Comparison of ENCODE assay signal across 9 mouse cellular contexts in the genomic region with DNA sequence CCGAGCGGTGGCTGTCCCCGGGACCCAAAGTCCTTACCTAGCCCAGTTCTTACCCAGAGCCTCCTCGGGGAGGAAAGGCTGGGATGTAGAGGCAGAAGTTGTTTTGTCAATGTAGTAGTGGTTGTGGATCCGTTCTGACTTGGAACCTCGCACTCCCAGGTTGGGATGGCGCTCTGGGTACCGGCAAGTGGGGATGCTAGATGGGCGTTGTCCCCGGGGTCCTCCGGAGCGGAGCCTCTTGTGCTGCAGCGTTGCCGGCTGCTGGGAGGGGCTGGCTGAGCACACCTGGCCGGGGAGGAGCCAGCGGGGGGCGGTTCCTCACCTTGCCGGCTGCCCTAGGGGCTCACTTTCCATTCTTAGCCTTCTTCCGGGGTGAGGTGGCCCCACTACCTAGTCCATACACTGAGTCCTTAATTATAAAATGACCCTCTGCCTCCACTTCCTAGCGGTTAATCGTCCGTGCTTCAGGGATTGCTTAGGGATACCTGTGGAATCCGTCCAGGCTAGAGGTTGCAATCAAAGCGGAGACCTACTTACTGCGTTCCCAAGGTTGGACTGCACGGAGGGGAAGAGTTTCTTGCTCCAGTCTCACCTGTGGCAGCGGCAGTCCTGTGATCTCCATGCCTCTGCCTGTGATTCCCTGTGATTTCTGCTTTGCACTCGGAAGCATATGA. TPM values are rescaled to one million over a fixed set of nuclear protein-coding genes. Genes with fewer than 3 reads are reported as not detected.
A peak's percentile ranks its signal among the peaks of the same experiment; 100 is the strongest.
DNase-seq lines count a peak whose midpoint lies in the region; ATAC-seq and TF ChIP-seq lines count a peak whose summit lies in the region.
"Had no signal": no experiment of that assay in that cellular context is flagged by ENCODE, and none has a peak within 500 bp of the region (broad histone marks: within the 10 kb centered on the region; RNA-seq: fewer than 3 reads in every experiment).

No protein-coding gene starts in this region.

- no peak for TF ChIP-seq EP300 in stomach, postnatal 0 days (optimal IDR thresholded peaks at IDR 0.05)

- peak; percentile 7 for DNase-seq in adrenal gland, postnatal 25 days
- no peak for DNase-seq in adrenal gland, adult 18-20 months (ENCODE audit: low spot score in 2 of 2)
- peak; percentile 23 for DNase-seq in T-cell, adult 2 months (ENCODE audit: low spot score)
- peak; percentile 44 to 56 for DNase-seq in lung, postnatal 4 days
- peak; percentile 71 for DNase-seq in stomach, postnatal 0 days (ENCODE audit: low spot score)
- DNase-seq in right cerebral cortex, adult 2 months (ENCODE audit: low spot score in 2 of 2), result no peak

- H3K9me3 ChIP-seq in forebrain, embryonic 15.5 days, result no peaks in the 10 kb centered on the region
- H3K9me3 ChIP-seq in kidney, embryonic 16.5 days (ENCODE audit: low read length), result no peaks in the 10 kb centered on the region
- no peaks in the 10 kb centered on the region for H3K9me3 ChIP-seq in stomach, postnatal 0 days (ENCODE audit: control insufficient read depth, low read length)

- 0 out of 2 replicates have a peak, but pooled peaks have one; percentile 20 for ATAC-seq in forebrain, embryonic 15.5 days (replicated peaks)
- peak; percentile 63 for ATAC-seq in kidney, embryonic 16.5 days (ENCODE audit: low FRiP score, low TSS enrichment)
- peak; percentile 57 for ATAC-seq in stomach, postnatal 0 days (ENCODE audit: low FRiP score, low TSS enrichment)

- H3K36me3 ChIP-seq in forebrain, embryonic 15.5 days, result no peaks in the 10 kb centered on the region
- no peaks in the 10 kb centered on the region for H3K36me3 ChIP-seq in kidney, embryonic 16.5 days (ENCODE audit: insufficient read depth, low read length)
- H3K36me3 ChIP-seq in stomach, postnatal 0 days (ENCODE audit: control insufficient read depth, insufficient read depth, low read length), result no peaks in the 10 kb centered on the region

- peaks cover 16% of the 10 kb centered on the region for H3K4me1 ChIP-seq in forebrain, embryonic 15.5 days
- peaks cover 22% of the 10 kb centered on the region for H3K4me1 ChIP-seq in kidney, embryonic 16.5 days (ENCODE audit: insufficient read depth, low read length)
- no peaks in the 10 kb centered on the region; the same call in 1 of the 2 replicates for H3K4me1 ChIP-seq in stomach, postnatal 0 days (replicated peaks; ENCODE audit: control insufficient read depth, insufficient read depth)

- H3K4me2 ChIP-seq in forebrain, embryonic 15.5 days (replicated peaks), result peak overlapping the region; percentile 95
- peak overlapping the region; percentile 90 for H3K4me2 ChIP-seq in kidney, embryonic 16.5 days (replicated peaks; ENCODE audit: low read depth, low read length)
- peak overlapping the region; percentile 98 for H3K4me2 ChIP-seq in stomach, postnatal 0 days (replicated peaks; ENCODE audit: low read depth)

- no peak overlapping the region for H3K27ac ChIP-seq in forebrain, embryonic 15.5 days (replicated peaks)
- no peak overlapping the region for H3K27ac ChIP-seq in kidney, embryonic 16.5 days (ENCODE audit: low read length)
- no peak overlapping the region for H3K27ac ChIP-seq in stomach, postnatal 0 days (replicated peaks)

- peak overlapping the region; percentile 77 for H3K9ac ChIP-seq in forebrain, embryonic 15.5 days (replicated peaks)
- H3K9ac ChIP-seq in kidney, embryonic 16.5 days (replicated peaks; ENCODE audit: low read length), result peak overlapping the region; percentile 87
- H3K9ac ChIP-seq in stomach, postnatal 0 days (ENCODE audit: low read length), result peak overlapping the region; percentile 77

- no peak for TF ChIP-seq CTCF in stomach, postnatal 0 days (IDR thresholded peaks at IDR 0.05; ENCODE audit: low read depth)

- H3K4me3 ChIP-seq in forebrain, embryonic 15.5 days, result peak overlapping the region; percentile 93
- H3K4me3 ChIP-seq in kidney, embryonic 16.5 days (ENCODE audit: low read length), result peak overlapping the region; percentile 85
- H3K4me3 ChIP-seq in stomach, postnatal 0 days (ENCODE audit: low read depth, low read length), result peak overlapping the region; percentile 74

- 2% methylated on average over 28 of the region's 28 CpGs for WGBS in forebrain, embryonic 15.5 days
- 3% methylated on average over 28 of the region's 28 CpGs for WGBS in kidney, embryonic 16.5 days
- WGBS in stomach, postnatal 0 days, result 6% methylated on average over 25 of the region's 28 CpGs

- H3K27me3 ChIP-seq in forebrain, embryonic 15.5 days, result peaks cover 4% of the 10 kb centered on the region; the same call in 1 of the 2 replicates
- no peaks in the 10 kb centered on the region for H3K27me3 ChIP-seq in kidney, embryonic 16.5 days (ENCODE audit: insufficient read depth, low read length)
- H3K27me3 ChIP-seq in stomach, postnatal 0 days (ENCODE audit: control insufficient read depth, insufficient read depth, low read length), result no peaks in the 10 kb centered on the region

RNA-seq across cellular contexts. Expression of a gene that starts 0.9 kb away (rescaled TPM):
- 4.2 and 4.4 TPM in 2 replicates for total RNA-seq in adrenal gland, postnatal 25 days (2021)
- total RNA-seq in adrenal gland, adult 18-20 months (2021), result 1 to 10 TPM; 1.2 to 1.4 TPM
- 3.7 and 3.9 TPM in 2 replicates for polyA plus RNA-seq in forebrain, embryonic 15.5 days (2015; fragmentation: Nextera tagmentation; extraction: Ambion mirVana)
- polyA plus RNA-seq in kidney, embryonic 16.5 days (2015; fragmentation: Nextera tagmentation; extraction: Ambion mirVana), result 17.3 and 18.1 TPM in 2 replicates
- polyA plus RNA-seq in stomach, postnatal 0 days (2015; fragmentation: Nextera tagmentation; extraction: Ambion mirVana), result 2.6 and 3.0 TPM in 2 replicates

RNA-seq across cellular contexts. Expression of a gene that starts 17.6 kb away (rescaled TPM):
- 39.0 and 44.0 TPM in 2 replicates for total RNA-seq in adrenal gland, postnatal 25 days (2021)
- 10 to 100 TPM; 28.5 to 40.5 TPM for total RNA-seq in adrenal gland, adult 18-20 months (2021)
- 98.7 and 104 TPM in 2 replicates for polyA plus RNA-seq in forebrain, embryonic 15.5 days (2015; fragmentation: Nextera tagmentation; extraction: Ambion mirVana)
- 84.2 and 87.4 TPM in 2 replicates for polyA plus RNA-seq in kidney, embryonic 16.5 days (2015; fragmentation: Nextera tagmentation; extraction: Ambion mirVana)
- 68.1 and 70.1 TPM in 2 replicates for polyA plus RNA-seq in stomach, postnatal 0 days (2015; fragmentation: Nextera tagmentation; extraction: Ambion mirVana)

RNA-seq across cellular contexts. Expression of a gene that starts 46.3 kb away (rescaled TPM):
- not detected in 2 replicates for total RNA-seq in adrenal gland, postnatal 25 days (2021)
- total RNA-seq in adrenal gland, adult 18-20 months (2021), result not detected
- not detected in 2 replicates for polyA plus RNA-seq in forebrain, embryonic 15.5 days (2015; fragmentation: Nextera tagmentation; extraction: Ambion mirVana)
- not detected in 2 replicates for polyA plus RNA-seq in kidney, embryonic 16.5 days (2015; fragmentation: Nextera tagmentation; extraction: Ambion mirVana)
- polyA plus RNA-seq in stomach, postnatal 0 days (2015; fragmentation: Nextera tagmentation; extraction: Ambion mirVana), result not detected in 2 replicates
- polyA plus RNA-seq: large intestine, adult 2 months had no signal

Comparison
In these comparisons a context has a peak if more than half of its experiments do, and no peak if none do; other contexts are left out.
1. DNase-seq: peak in adrenal gland, postnatal 25 days (single experiment), T-cell, adult 2 months (single experiment), lung, postnatal 4 days (2 of 2) and stomach, postnatal 0 days (single experiment); none in adrenal gland, adult 18-20 months (0 of 2) and right cerebral cortex, adult 2 months (0 of 2).
2. Peak in every context shown above with its lines, with median percentiles within 50 percentile points of each other: ATAC-seq, H3K4me2 ChIP-seq, H3K4me3 ChIP-seq and H3K9ac ChIP-seq.